Mouse (Mus musculus) testis, postnatal 10 days (tissue): ENCODE measurements at regions not wholly inside any gene's neighbourhood (a gene's known extent, or its start where the extent isn't known, plus 50 kb on each side); places are given as distances from the start of the nearest gene placed in this dataset.
"Not testable (repeated sequence)": the region's sequence is repeated elsewhere in the genome, so short reads cannot be mapped to it uniquely, and the experiment has no call there.

Source experiments
- DNase-seq: peaks from one replicate; pipeline ENCODE4 v3.0.0; 2021; ENCODE audit warnings: low spot score

DNA sequence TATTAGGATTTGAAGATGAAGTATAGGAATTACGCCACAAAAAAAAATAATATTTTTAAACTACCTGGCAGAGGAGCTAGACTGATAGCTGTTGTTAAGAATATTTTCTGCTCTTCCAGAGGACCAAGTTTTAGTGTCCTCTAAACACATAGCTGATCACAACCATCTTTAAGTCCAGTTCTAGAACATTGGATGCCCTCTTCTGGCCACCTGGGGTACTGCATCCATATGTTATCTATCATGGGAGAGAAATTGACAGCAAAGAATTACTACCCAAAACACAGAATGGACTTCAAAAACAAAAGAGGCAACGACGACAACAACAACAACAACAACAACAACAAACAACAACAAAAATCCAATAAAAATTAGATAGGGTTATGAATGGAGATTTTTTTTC lies 71.0 kb upstream of the Prl4a1 start:
- peak; percentile 57 for DNase-seq

DNA sequence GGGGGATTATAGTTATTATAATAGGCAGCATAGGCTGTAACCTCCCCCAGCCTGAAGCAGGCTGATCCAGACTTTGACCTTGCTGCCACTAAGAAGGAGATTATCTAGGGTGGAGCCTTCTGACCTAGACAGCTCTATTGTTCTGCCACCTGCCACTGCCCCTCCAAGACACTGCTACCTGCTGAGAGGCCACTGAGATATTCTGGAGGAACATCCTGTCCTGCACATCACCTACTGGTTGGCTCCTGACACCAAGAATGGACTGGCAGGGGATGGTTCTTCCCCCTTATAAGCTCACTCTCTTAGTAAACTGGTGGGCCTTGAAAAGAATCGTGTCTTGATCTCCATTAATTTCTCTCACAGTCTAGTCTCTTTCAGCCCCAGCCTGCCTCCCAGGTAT lies 55.6 kb upstream of the Prl4a1 start:
- not testable (repeated sequence) for DNase-seq

DNA sequence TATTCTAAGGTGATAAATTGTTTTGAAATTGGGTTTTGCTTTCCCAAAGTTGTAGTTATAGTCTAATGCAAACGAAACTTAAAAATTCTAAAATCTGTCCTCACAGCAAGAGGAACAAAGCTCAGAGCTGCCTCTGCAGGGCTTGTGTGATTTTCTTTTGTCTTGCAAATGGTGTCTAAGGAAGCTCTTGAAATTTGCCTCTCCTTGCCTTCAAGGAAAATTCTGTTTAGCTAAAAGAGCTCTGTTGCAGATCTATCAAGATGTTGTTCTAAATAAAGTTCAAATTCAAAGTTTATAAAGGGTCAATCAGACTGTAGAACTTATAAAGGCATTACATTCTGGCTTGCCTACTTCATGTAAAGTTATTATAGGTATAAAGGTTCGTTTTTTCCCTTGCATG lies 53.6 kb upstream of the Prl4a1 start:
- not testable (repeated sequence) for DNase-seq

DNA sequence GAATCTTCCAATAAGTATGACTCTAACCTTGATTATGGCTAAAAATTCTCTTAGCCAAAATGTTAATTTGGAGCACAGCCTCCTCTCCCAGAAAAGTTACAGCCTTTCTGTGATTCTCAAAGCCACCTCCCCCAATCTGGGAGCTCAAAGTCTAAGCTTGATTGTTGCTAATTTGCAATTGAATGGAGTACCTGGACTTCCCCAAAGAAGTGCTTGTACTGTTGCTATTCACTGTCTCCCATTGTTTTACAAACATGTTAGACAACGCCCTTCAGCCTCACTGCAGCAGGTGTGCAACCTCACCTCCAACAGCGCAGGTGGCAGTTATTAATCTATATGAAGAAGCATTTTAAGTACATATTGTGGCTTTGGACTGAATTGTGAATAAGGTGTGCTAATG lies 50.0 kb upstream of the Prl4a1 start:
- DNase-seq = not testable (repeated sequence)
